Mouse (Mus musculus) myocyte (in vitro differentiated cells): ENCODE data around the gene Chic1. TPM values are rescaled to one million over a fixed set of nuclear protein-coding genes. Genes with fewer than 3 reads are reported as not detected.

ENCODE experiments used
- H3K27me3 ChIP-seq: one replicate; pipeline ENCODE4 v1.6.1; 2011; ENCODE audit not compliant: control insufficient read depth, insufficient read depth, insufficient read length
- H3K36me3 ChIP-seq: one replicate; pipeline ENCODE4 v1.6.1; 2011; ENCODE audit not compliant: control insufficient read depth, insufficient read depth
- H3K4me2 ChIP-seq: one replicate; pipeline ENCODE4 v1.6.1; 2011; ENCODE audit warnings: low read depth, control low read depth
- H3K4me3 ChIP-seq: one replicate; pipeline ENCODE4 v1.5.1; 2011; ENCODE audit warnings: mild to moderate bottlenecking, control low read depth, moderate library complexity
- H3K79me2 ChIP-seq: one replicate; pipeline ENCODE4 v1.6.1; 2011; ENCODE audit not compliant: control insufficient read depth, insufficient read depth
- H3ac ChIP-seq: one replicate; pipeline ENCODE4 v1.6.1; 2011; ENCODE audit not compliant: control insufficient read depth, insufficient read length
- CEBPB ChIP-seq: IDR thresholded peaks from 2 replicates; pipeline ENCODE4 v1.6.1; 2011; ENCODE audit warnings: mild to moderate bottlenecking, moderate library complexity; ENCODE audit not compliant: poor library complexity, insufficient read depth, severe bottlenecking
- E2F4 ChIP-seq: IDR thresholded peaks from one replicate; pipeline ENCODE4 v1.6.1; 2011; ENCODE audit warnings: mild to moderate bottlenecking, control low read depth, moderate library complexity; ENCODE audit not compliant: insufficient read depth
- MAX ChIP-seq: IDR thresholded peaks from one replicate; pipeline ENCODE4 v1.6.1; 2011; ENCODE audit warnings: low read depth, mild to moderate bottlenecking, control low read depth
- MYOD1 ChIP-seq, 3 experiments: IDR thresholded peaks; one replicate each; pipeline ENCODE4 v1.6.1; 2011; ENCODE audit warnings: control low read depth in 2 of 3, low read depth in 2 of 3, mild to moderate bottlenecking in 2 of 3, moderate library complexity in 1 of 3; ENCODE audit not compliant: insufficient read length in 2 of 3, control insufficient read depth in 1 of 3
- MYOG ChIP-seq, 3 experiments: IDR thresholded peaks; one replicate each; pipeline ENCODE4 v1.6.1; 2011; ENCODE audit warnings: control low read depth in 2 of 3, low read depth in 2 of 3, mild to moderate bottlenecking in 2 of 3; ENCODE audit not compliant: insufficient read length in 2 of 3, control insufficient read depth in 1 of 3, insufficient read depth in 1 of 3
- POLR2A ChIP-seq: IDR thresholded peaks from one replicate; pipeline ENCODE4 v1.6.1; 2011; ENCODE audit warnings: low read depth, mild to moderate bottlenecking, control low read depth, moderate library complexity; ENCODE audit not compliant: insufficient read length
- POLR2AphosphoS2 ChIP-seq: IDR thresholded peaks from one replicate; pipeline ENCODE4 v1.6.1; 2011; ENCODE audit warnings: low read depth, control low read depth; ENCODE audit not compliant: insufficient read length
- REST ChIP-seq: IDR thresholded peaks from one replicate; pipeline ENCODE4 v1.6.1; 2011; ENCODE audit warnings: mild to moderate bottlenecking, control low read depth, moderate library complexity; ENCODE audit not compliant: insufficient read depth, insufficient read length
- SRF ChIP-seq: IDR thresholded peaks from one replicate; pipeline ENCODE4 v1.6.1; 2011; ENCODE audit warnings: low read depth; ENCODE audit not compliant: control insufficient read depth, insufficient read length
- TCF12 ChIP-seq: IDR thresholded peaks from one replicate; pipeline ENCODE4 v1.6.1; 2011; ENCODE audit warnings: mild to moderate bottlenecking, control low read depth; ENCODE audit not compliant: poor library complexity, insufficient read depth, severe bottlenecking
- TCF3 ChIP-seq: IDR thresholded peaks from one replicate; pipeline ENCODE4 v1.6.1; 2011; ENCODE audit warnings: low read depth, control low read depth; ENCODE audit not compliant: insufficient read length
- USF1 ChIP-seq: IDR thresholded peaks from one replicate; pipeline ENCODE4 v1.6.1; 2011; ENCODE audit warnings: low read depth, mild to moderate bottlenecking, control low read depth, moderate library complexity
- polyA plus RNA-seq: library from polyadenylated mRNA; unstranded; fragments of >200 nt; fragmentation: generic; extraction: Trizol; gene quantifications from one replicate; pipeline ENCODE4 v1.2.1, GENCODE M21; 2012; ENCODE audit warnings: missing spikeins

The Chic1 gene
- polyA plus RNA-seq, 1 experiment = 0.26 TPM

- Histone ChIP-seq H3K79me2 (no peaks in the 10 kb centered on the region), H3K27me3 (no peaks in the 10 kb centered on the region), H3K4me2 (no peak overlapping the region), H3K36me3 (no peaks in the 10 kb centered on the region), H3K4me3 (no peak overlapping the region), H3ac (no peak overlapping the region)
- TF ChIP-seq POLR2AphosphoS2 = no peak
- no peak for TF ChIP-seq REST
- no peak for TF ChIP-seq E2F4
- no peak for TF ChIP-seq MAX
- no peak for TF ChIP-seq MYOG (IDR thresholded peaks at IDR 0.05; ENCODE audit: control insufficient read depth in 1 of 3, insufficient read depth in 1 of 3, insufficient read length in 2 of 3, low read depth in 2 of 3)
- TF ChIP-seq MYOD1 (IDR thresholded peaks at IDR 0.05; ENCODE audit: control insufficient read depth in 1 of 3, insufficient read length in 2 of 3, low read depth in 2 of 3) = no peak
- TF ChIP-seq SRF = no peak
- no peak for TF ChIP-seq USF1
- TF ChIP-seq TCF3 = no peak
- no peak for TF ChIP-seq CEBPB
- no peak for TF ChIP-seq POLR2A
- no peak for TF ChIP-seq TCF12
These were observed 28.3 kb downstream of the Chic1 start for GRCm38 (mm10) chrX:103384528-103384927.

DNA sequence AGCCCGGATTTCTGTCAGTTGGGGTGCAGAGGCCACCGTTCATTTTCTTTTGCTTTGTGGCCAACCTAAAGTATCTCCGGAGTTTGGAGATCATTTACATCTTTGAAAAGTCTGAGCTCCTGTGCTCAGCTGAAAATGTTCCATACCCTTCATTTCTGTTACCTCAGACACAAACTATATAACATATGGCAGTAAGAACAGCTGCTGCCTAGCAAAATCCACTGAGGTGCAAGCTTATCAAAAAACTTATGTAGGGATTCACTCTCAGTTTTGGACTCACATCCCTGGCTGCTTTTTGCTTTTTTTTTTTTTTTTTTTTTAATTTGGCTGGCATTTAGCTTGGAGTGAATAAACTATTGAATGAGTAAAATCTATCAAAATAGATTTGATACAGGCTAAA is 31.9 kb downstream of the Chic1 start:
- H3K4me3 ChIP-seq = no peak overlapping the region
- no peaks in the 10 kb centered on the region for H3K79me2 ChIP-seq
- H3K36me3 ChIP-seq = no peaks in the 10 kb centered on the region
- TF ChIP-seq REST (no peak), TCF3 (no peak), E2F4 (no peak), POLR2AphosphoS2 (no peak), MAX (no peak), TCF12 (no peak), USF1 (no peak), SRF (no peak), CEBPB (no peak), MYOD1 (IDR thresholded peaks at IDR 0.05; ENCODE audit: control insufficient read depth in 1 of 3, insufficient read length in 2 of 3, low read depth in 2 of 3) (no peak), MYOG (IDR thresholded peaks at IDR 0.05; ENCODE audit: control insufficient read depth in 1 of 3, insufficient read depth in 1 of 3, insufficient read length in 2 of 3, low read depth in 2 of 3) (no peak), POLR2A (no peak)
- H3K4me2 ChIP-seq = no peak overlapping the region
- no peak overlapping the region for H3ac ChIP-seq
- no peaks in the 10 kb centered on the region for H3K27me3 ChIP-seq

DNA sequence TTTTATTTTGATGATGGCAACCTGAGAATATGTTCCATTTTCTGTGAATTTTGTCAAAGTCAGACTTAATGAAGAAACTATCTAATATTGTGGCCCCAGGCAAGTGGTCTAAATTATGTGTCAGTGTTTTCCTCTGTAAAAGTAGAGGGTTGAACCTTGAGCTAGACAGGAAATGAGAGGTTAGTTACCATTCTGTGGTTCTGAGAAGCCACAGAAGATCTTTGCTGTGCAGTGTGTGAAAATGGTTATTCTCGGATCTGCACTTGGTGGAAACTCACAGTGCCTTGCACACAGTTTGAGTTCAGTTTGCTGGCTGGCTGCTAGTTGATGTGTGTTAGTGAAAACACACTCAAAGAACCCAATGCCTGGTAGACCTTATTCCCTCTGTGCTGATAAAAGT is 37.6 kb downstream of the Chic1 start:
- H3K4me2 ChIP-seq = no peak overlapping the region
- H3K36me3 ChIP-seq = no peaks in the 10 kb centered on the region
- no peak overlapping the region for H3K4me3 ChIP-seq
- TF ChIP-seq MYOD1 (IDR thresholded peaks at IDR 0.05; ENCODE audit: control insufficient read depth in 1 of 3, insufficient read length in 2 of 3, low read depth in 2 of 3) (no peak), SRF (no peak), CEBPB (no peak), MAX (no peak), REST (no peak), MYOG (IDR thresholded peaks at IDR 0.05; ENCODE audit: control insufficient read depth in 1 of 3, insufficient read depth in 1 of 3, insufficient read length in 2 of 3, low read depth in 2 of 3) (no peak), E2F4 (no peak)
- H3K27me3 ChIP-seq = no peaks in the 10 kb centered on the region
- no peaks in the 10 kb centered on the region for H3K79me2 ChIP-seq
- no peak overlapping the region for H3ac ChIP-seq

DNA sequence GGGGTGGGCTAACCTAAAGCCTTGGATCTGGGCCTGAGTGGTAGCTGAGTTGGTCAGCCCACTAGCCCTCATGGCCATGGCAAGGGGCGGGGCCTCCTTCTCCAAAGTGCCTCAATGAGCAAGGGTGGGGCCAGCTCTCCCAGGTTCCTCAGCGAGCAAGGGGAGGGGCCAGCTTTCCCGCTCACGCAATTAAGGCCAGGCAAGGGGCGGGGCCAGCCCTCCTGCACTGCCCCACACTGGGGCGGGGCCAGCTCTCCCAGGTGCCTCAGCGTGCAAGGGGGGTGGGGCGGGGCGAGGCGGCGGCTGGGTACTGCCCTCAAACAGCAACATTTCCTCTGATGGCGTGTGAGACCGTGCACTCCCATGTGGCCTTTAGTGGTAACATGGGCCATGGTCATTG is 48.7 kb downstream of the Chic1 start:
- Histone ChIP-seq H3K4me2 (no peak overlapping the region), H3K79me2 (no peaks in the 10 kb centered on the region), H3K36me3 (no peaks in the 10 kb centered on the region), H3K27me3 (no peaks in the 10 kb centered on the region), H3ac (no peak overlapping the region), H3K4me3 (no peak overlapping the region)
- no peak for TF ChIP-seq MYOG (IDR thresholded peaks at IDR 0.05; ENCODE audit: control insufficient read depth in 1 of 3, insufficient read depth in 1 of 3, insufficient read length in 2 of 3, low read depth in 2 of 3)
- TF ChIP-seq MYOD1 (IDR thresholded peaks at IDR 0.05; ENCODE audit: control insufficient read depth in 1 of 3, insufficient read length in 2 of 3, low read depth in 2 of 3) = no peak
- no peak for TF ChIP-seq SRF
- no peak for TF ChIP-seq REST
- TF ChIP-seq POLR2AphosphoS2 = no peak
- no peak for TF ChIP-seq MAX
- no peak for TF ChIP-seq E2F4
- TF ChIP-seq TCF3 = no peak
- TF ChIP-seq POLR2A = no peak
- no peak for TF ChIP-seq USF1
- no peak for TF ChIP-seq TCF12
- no peak for TF ChIP-seq CEBPB

GRCm38 (mm10) chrX:103414167-103414566 is 57.9 kb downstream of the Chic1 start, which contains the start of gene Tsx:
TSS of gene Tsx (plus strand) at chrX:103414467.
- Histone ChIP-seq H3ac (no peak within 1 kb of the TSS), H3K4me3 (no peak within 1 kb of the TSS), H3K4me2 (no peak within 1 kb of the TSS), H3K27me3 (no peaks in the 10 kb centered on the region), H3K79me2 (no peaks in the 10 kb centered on the region), H3K36me3 (no peaks in the 10 kb centered on the region)
- TF ChIP-seq USF1 (no peak), SRF (no peak), E2F4 (no peak), MYOD1 (IDR thresholded peaks at IDR 0.05; ENCODE audit: control insufficient read depth in 1 of 3, insufficient read length in 2 of 3, low read depth in 2 of 3) (no peak), POLR2A (no peak), POLR2AphosphoS2 (no peak), REST (no peak), TCF12 (no peak), MYOG (IDR thresholded peaks at IDR 0.05; ENCODE audit: control insufficient read depth in 1 of 3, insufficient read depth in 1 of 3, insufficient read length in 2 of 3, low read depth in 2 of 3) (no peak), CEBPB (no peak), TCF3 (no peak), MAX (no peak)
